Mouse (Mus musculus): Measurements from ENCODE around the gene Snap29.

Snap29 gene

GRCm38 (mm10) chr16:17474091-17474490, 68.3 kb downstream of the Snap29 start:
- DNase-seq (ENCODE audit: low spot score in 2 of 2) = peak in 1 of 2 experiments; percentile 56

- no peak for DNase-seq (ENCODE audit: low spot score in 2 of 2)
These were observed 69.0 kb downstream of the Snap29 start for GRCm38 (mm10) chr16:17474761-17475160.

- DNase-seq (ENCODE audit: low spot score in 2 of 2) = no peak
These were observed 69.5 kb downstream of the Snap29 start for GRCm38 (mm10) chr16:17475326-17475725.

- no peak for DNase-seq (ENCODE audit: low spot score in 2 of 2)
These were observed 72.7 kb downstream of the Snap29 start for GRCm38 (mm10) chr16:17478331-17478943.
